Mouse (Mus musculus): Measurements from ENCODE around the gene Ugt1a6a. TPM values are rescaled to one million over a fixed set of nuclear protein-coding genes. Genes with fewer than 3 reads are reported as not detected.
"Not testable (repeated sequence)": the region's sequence is repeated elsewhere in the genome, so short reads cannot be mapped to it uniquely, and the experiment has no call there.

Gene Ugt1a6a
- polyA plus RNA-seq, 1 experiment, result 2.2 TPM

GRCm38 (mm10) chr1:88206843-88207479, 72.4 kb downstream of the Ugt1a6a start:
- DNase-seq (ENCODE audit: extremely low spot score in 1 of 2, low spot score in 1 of 2), result no peak

- DNase-seq (ENCODE audit: extremely low spot score in 1 of 2, low spot score in 1 of 2), result no peak
Observed at GRCm38 (mm10) chr1:88211812-88212211, 77.2 kb downstream of the Ugt1a6a start, which contains the start of gene Ugt1a1. Gene Ugt1a1, plus strand, starts transcription at chr1:88211959.

DNA sequence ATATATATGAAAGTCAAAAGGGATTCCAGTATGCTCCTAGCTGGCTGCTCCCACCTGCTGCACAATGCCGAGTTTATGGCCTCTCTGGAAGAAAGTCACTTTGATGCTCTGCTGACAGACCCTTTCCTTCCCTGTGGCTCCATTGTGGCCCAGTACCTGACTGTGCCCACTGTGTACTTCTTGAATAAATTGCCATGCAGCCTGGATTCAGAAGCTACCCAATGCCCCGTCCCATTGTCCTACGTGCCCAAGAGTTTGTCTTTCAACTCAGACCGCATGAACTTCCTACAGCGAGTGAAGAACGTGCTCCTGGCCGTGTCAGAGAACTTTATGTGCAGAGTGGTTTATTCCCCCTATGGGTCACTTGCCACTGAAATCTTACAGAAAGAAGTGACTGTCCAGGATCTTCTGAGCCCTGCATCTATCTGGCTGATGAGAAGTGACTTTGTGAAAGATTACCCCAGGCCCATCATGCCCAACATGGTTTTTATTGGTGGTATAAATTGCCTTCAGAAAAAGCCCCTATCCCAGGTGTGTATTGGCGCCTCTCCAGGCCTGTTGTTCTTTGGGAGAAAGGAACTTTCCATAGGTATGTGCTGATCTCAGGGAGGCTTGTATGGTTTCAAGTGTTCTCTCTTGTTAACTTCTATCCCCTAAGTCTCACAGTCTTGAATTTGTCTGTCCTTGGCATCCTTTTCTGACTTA, 77.9 kb downstream of the Ugt1a6a start:
- no peak for DNase-seq (ENCODE audit: extremely low spot score in 1 of 2, low spot score in 1 of 2)

GRCm38 (mm10) chr1:88213061-88213460, 78.5 kb downstream of the Ugt1a6a start:
- DNase-seq (ENCODE audit: extremely low spot score in 1 of 2, low spot score in 1 of 2), result no peak

GRCm38 (mm10) chr1:88213766-88214461, 79.3 kb downstream of the Ugt1a6a start:
- no peak for DNase-seq (ENCODE audit: extremely low spot score in 1 of 2, low spot score in 1 of 2)

DNA sequence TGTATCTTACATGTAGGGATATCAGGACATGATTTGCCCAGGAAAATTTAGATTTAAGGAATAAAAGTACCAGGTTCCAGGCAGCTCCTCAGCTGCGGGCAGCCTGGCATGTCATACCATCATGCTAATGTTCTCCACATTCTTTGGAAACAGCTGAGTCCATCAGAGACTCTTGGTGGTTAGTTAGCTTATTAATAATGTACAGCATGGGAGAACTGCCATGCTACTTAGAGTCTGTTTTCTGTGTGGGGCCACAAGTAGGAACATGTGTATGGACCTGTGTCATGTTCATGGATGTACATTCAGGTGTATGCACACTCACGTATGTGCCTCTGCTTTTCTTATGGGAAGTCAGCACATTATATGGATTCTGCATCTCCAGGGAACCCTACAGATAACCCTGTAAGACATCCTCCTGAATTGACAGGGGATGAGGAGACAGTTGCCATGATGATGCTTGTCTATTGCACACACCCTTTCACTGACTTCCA, 79.9 kb downstream of the Ugt1a6a start:
- no peak for DNase-seq (ENCODE audit: extremely low spot score in 1 of 2, low spot score in 1 of 2)

DNA sequence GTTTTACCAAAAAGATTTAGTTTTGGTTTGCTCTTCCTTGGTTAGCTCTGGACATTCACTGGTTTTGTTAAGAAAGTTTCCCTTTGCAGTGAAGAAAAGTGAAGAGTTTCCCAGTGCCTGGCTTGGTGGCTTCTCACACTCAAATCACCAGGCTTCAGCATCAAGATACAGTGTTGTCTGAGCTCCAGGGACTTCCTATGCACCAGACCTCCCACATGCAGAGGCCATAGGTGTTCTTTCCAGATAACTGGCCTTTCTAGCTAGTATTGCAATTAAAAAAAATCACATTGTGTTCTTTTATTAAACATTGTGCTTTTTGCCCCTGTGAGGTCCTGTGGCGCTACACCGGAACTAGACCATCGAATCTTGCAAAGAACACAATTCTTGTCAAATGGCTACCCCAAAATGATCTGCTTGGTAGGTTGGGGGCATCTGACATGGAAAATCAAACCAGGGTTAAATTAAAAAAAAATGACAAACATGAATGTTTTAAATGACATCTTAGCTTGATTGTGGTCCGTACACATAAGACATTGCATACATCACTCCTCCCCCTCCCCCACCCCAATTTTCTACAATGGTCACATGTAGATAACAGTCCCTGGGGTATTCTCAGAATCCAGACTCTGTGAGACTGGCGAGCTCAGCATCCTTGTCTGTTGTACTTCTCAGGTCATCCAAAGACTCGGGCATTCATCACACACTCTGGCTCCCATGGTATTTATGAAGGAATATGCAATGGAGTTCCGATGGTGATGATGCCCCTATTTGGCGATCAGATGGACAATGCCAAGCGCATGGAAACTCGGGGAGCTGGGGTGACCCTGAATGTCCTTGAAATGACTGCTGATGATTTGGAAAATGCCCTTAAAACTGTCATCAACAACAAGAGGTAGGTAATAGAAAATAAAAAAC, 81.1 kb downstream of the Ugt1a6a start:
- DNase-seq (ENCODE audit: extremely low spot score in 1 of 2, low spot score in 1 of 2), result no peak

GRCm38 (mm10) chr1:88216551-88216950, 81.9 kb downstream of the Ugt1a6a start:
- DNase-seq (ENCODE audit: extremely low spot score in 1 of 2, low spot score in 1 of 2), result no peak

GRCm38 (mm10) chr1:88217144-88217543, 82.5 kb downstream of the Ugt1a6a start:
- no peak for DNase-seq (ENCODE audit: extremely low spot score in 1 of 2, low spot score in 1 of 2)

DNA sequence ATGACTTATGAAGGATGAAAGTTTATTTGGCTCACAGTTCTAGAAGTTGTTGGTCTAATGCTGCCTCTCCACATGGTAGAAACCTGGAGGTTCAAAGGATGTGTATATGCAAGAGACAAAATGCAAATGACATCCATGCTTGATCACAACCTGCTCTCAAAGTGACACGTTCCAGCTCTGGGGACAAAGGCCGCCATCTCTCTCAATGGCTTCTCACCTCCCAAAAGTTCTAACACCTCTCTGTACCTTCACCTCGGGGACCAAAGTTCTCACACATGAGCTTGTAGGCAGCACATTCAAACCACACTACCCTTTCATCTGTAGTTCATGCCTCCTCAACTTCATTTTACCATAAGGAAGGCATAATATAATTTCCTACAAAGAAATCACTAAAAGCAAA, 83.0 kb downstream of the Ugt1a6a start:
- DNase-seq (ENCODE audit: extremely low spot score in 1 of 2, low spot score in 1 of 2), result no peak

GRCm38 (mm10) chr1:88218051-88218450, 83.4 kb downstream of the Ugt1a6a start:
- DNase-seq (ENCODE audit: extremely low spot score in 1 of 2, low spot score in 1 of 2), result no peak

DNA sequence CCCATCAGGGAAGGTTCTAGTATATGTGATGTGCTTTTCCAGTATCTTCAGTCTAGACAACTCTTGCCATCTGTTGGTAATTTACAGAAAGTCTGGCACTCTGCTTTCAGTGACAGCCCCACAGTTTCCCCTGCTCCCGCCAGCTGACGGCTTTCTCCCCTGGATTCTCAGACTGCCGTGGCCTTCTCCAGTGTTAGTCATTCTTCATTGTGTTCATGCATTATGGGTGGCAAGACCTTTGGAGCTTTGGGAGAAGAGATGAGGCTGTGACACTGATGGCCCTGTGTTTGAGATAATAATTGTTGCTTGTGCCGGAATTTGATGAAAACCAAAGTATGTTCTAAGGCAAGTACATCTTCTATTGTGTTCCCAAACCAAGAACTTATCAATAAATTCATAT, 84.0 kb downstream of the Ugt1a6a start:
- no peak for DNase-seq (ENCODE audit: extremely low spot score in 1 of 2, low spot score in 1 of 2)

- no peak for DNase-seq (ENCODE audit: extremely low spot score in 1 of 2, low spot score in 1 of 2)
Observed at GRCm38 (mm10) chr1:88219054-88219453, 84.4 kb downstream of the Ugt1a6a start.

DNA sequence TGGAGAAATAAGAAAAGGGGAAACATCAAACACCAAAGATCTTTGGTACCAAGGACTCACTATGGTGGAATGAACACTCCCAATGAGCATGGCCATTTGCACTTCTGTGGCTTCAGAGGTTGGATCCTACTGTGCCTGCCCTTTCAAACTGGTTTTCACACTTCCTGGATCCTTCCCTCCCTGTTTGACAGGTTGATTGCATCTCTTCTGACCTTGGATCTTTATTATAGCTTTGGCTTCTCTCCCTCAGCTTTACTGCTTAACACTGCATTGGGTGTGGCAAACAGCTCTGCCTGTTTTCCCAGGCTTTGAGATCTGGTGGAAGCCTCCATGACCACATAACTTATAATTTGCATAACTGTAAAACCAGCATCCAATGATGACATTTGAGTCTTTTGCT, 85.7 kb downstream of the Ugt1a6a start:
- no peak for DNase-seq (ENCODE audit: extremely low spot score in 1 of 2, low spot score in 1 of 2)

GRCm38 (mm10) chr1:88222216-88222615, 87.6 kb downstream of the Ugt1a6a start:
- no peak for DNase-seq (ENCODE audit: extremely low spot score in 1 of 2, low spot score in 1 of 2)

GRCm38 (mm10) chr1:88223011-88223515, 88.5 kb downstream of the Ugt1a6a start:
- not testable (repeated sequence) for DNase-seq (ENCODE audit: extremely low spot score in 1 of 2, low spot score in 1 of 2)

DNA sequence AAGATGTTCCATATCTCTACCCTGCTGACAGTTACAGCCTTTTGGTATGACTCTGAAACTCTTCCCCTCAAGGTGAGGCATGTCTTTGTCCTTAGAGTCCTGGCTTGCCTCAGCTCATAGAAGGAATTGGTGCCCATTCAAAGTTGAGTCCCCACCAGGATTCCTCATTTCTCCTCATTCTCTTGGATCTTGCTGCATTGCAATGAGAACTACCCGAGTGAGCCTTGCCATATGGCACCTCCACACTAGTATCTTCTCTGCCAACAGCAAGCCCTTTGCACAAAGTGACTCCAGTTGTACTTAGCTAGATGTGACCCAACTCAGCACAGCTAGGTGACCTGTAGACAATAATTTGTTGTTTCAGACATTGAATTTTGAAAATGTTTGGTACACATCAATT, 89.0 kb downstream of the Ugt1a6a start:
- no peak for DNase-seq (ENCODE audit: extremely low spot score in 1 of 2, low spot score in 1 of 2)

GRCm38 (mm10) chr1:88224029-88224776, 89.6 kb downstream of the Ugt1a6a start:
- DNase-seq (ENCODE audit: extremely low spot score in 1 of 2, low spot score in 1 of 2), result no peak

GRCm38 (mm10) chr1:88225301-88225700, 90.7 kb downstream of the Ugt1a6a start:
- DNase-seq (ENCODE audit: extremely low spot score in 1 of 2, low spot score in 1 of 2), result not testable (repeated sequence)

- DNase-seq (ENCODE audit: extremely low spot score in 1 of 2, low spot score in 1 of 2), result no peak
Observed at GRCm38 (mm10) chr1:88225741-88226140, 91.1 kb downstream of the Ugt1a6a start.

Data from frontal cortex, adult 2 months (tissue).